Mouse (Mus musculus): ENCODE measurements around the gene Cenpm. TPM values are rescaled to one million over a fixed set of nuclear protein-coding genes. Genes with fewer than 3 reads are reported as not detected.

Cenpm gene
- polyA plus RNA-seq, 1 experiment: 46.3 TPM

DNA sequence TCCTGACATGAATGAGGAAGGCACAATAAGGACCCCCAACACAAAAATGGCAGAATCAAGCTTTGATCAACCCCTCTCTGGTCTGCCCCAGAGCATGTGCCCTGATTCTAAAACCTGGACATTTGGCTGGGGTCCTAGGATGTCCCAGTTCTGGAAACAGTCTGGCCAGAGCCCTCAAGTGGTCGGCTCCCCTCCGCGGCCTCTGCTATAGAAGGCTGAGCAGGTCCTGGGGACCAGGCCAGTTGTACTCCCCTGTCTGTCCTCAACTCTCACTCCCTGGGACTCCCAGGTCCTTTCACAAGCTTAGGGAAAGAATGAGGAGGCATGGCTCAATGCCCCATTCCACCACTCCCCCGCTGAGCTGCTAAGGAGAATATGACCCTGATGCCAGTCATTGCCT, 31.3 kb downstream of the Cenpm start:
- Histone ChIP-seq H3K79me3 (ENCODE audit: low read depth) (no peaks in the 10 kb centered on the region), H3K36me3 (ENCODE audit: control insufficient read depth, insufficient read depth) (no peaks in the 10 kb centered on the region), H3K4me3 (ENCODE audit: insufficient read depth, poor library complexity, severe bottlenecking) (no peak overlapping the region), H3K79me2 (ENCODE audit: control insufficient read depth, insufficient read depth) (no peaks in the 10 kb centered on the region), H3ac (ENCODE audit: control insufficient read depth, insufficient read length, low read depth) (no peak overlapping the region), H3K27me3 (ENCODE audit: control insufficient read depth, insufficient read depth, insufficient read length) (peaks cover 38% of the 10 kb centered on the region)
- TF ChIP-seq MYOD1 (IDR thresholded peaks at IDR 0.05; ENCODE audit: control insufficient read depth, insufficient read length, low read depth): no peak
- no peak for TF ChIP-seq USF1 (IDR thresholded peaks at IDR 0.05; ENCODE audit: low read depth)
- no peak for TF ChIP-seq FOSL1 (IDR thresholded peaks at IDR 0.05; ENCODE audit: insufficient read depth, low read length, poor library complexity, severe bottlenecking)
- no peak for TF ChIP-seq CTCF (IDR thresholded peaks at IDR 0.05; ENCODE audit: control insufficient read depth, insufficient read depth, insufficient read length)
- no peak for TF ChIP-seq MAX (IDR thresholded peaks at IDR 0.05)
- no peak for TF ChIP-seq CEBPB (IDR thresholded peaks at IDR 0.05; ENCODE audit: low read depth)
- TF ChIP-seq MYOG (IDR thresholded peaks at IDR 0.05; ENCODE audit: control insufficient read depth, extremely low read depth, insufficient read length): no peak

DNA sequence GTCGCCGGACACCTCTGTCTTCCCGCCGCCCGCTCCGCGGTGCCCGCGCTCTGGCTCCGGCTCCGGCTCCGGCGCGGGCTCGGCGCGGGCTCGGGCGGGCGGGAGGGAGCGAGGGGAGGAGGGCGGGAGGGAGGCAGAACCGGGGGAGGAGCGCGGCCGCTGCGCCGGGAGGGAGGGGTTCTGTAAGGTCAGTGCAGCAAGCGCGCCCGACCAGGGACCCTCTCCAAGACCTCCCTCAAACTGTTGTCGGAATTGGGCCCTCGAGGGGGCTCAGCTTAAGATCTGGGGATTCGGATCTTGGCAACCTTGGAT, 31.8 kb downstream of the Cenpm start, which contains the start of gene Shisa8:
Gene Shisa8, minus strand, starts transcription at position 64 of the 312 bp plus-strand sequence.
- no peak within 1 kb of the TSS for H3K4me3 ChIP-seq (ENCODE audit: insufficient read depth, poor library complexity, severe bottlenecking)
- peaks cover 38% of the 10 kb centered on the region for H3K27me3 ChIP-seq (ENCODE audit: control insufficient read depth, insufficient read depth, insufficient read length)
- no peaks in the 10 kb centered on the region for H3K79me2 ChIP-seq (ENCODE audit: control insufficient read depth, insufficient read depth)
- H3K79me3 ChIP-seq (ENCODE audit: low read depth): no peaks in the 10 kb centered on the region
- H3ac ChIP-seq (ENCODE audit: control insufficient read depth, insufficient read length, low read depth): no peak within 1 kb of the TSS
- no peaks in the 10 kb centered on the region for H3K36me3 ChIP-seq (ENCODE audit: control insufficient read depth, insufficient read depth)
- TF ChIP-seq CTCF (IDR thresholded peaks at IDR 0.05; ENCODE audit: control insufficient read depth, insufficient read depth, insufficient read length) (no peak), MAX (IDR thresholded peaks at IDR 0.05) (no peak), MYOD1 (IDR thresholded peaks at IDR 0.05; ENCODE audit: control insufficient read depth, insufficient read length, low read depth) (no peak), MYOG (IDR thresholded peaks at IDR 0.05; ENCODE audit: control insufficient read depth, extremely low read depth, insufficient read length) (no peak), FOSL1 (IDR thresholded peaks at IDR 0.05; ENCODE audit: insufficient read depth, low read length, poor library complexity, severe bottlenecking) (no peak), USF1 (IDR thresholded peaks at IDR 0.05; ENCODE audit: low read depth) (no peak)

DNA sequence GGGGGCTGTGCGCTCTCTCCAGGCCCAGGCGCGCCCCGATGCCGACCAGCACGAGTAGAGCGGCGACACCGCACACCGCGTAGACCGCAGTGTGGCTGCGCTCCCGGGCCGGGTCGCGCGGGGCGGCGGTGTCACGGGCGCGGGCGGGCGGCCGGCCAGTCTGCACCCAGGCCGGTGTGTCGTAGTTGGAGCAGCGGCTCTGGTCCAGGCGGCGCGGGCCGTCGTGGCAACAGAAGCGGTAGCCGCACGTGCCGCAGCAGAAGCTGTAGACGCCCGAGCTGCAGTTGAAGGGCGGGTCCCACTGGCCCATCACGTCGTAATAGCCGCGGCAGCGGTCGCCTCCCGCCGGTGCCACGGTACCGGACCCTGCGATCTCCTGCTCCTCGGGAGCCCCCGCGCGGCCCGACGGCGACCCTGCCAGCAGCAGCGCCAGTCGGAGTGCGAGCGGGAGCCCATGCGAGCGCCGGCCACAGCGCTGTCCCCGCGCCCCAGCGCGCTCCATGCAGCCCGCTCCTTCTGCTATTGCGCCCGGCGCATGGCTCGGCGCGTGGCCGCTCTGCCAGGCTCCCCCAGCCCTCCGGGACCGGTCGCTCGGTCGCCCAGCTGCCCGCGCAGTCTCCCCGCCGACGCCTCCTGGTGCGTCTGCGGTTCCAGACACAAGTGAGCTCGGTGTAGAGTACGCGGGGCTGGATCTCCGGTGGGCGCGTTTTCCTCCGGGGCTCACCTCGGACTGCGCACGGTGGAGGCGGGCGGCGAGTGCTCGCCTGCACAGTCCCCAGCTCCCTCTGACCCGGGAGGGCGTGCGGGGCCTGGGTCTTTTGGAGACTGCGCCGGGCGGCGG, 32.4 kb downstream of the Cenpm start:
- no peaks in the 10 kb centered on the region for H3K79me3 ChIP-seq (ENCODE audit: low read depth)
- peaks cover 38% of the 10 kb centered on the region for H3K27me3 ChIP-seq (ENCODE audit: control insufficient read depth, insufficient read depth, insufficient read length)
- TF ChIP-seq USF1 (IDR thresholded peaks at IDR 0.05; ENCODE audit: low read depth) (no peak), FOSL1 (IDR thresholded peaks at IDR 0.05; ENCODE audit: insufficient read depth, low read length, poor library complexity, severe bottlenecking) (no peak), MAX (IDR thresholded peaks at IDR 0.05) (no peak), MYOG (IDR thresholded peaks at IDR 0.05; ENCODE audit: control insufficient read depth, extremely low read depth, insufficient read length) (no peak), CEBPB (IDR thresholded peaks at IDR 0.05; ENCODE audit: low read depth) (no peak), MYOD1 (IDR thresholded peaks at IDR 0.05; ENCODE audit: control insufficient read depth, insufficient read length, low read depth) (no peak), CTCF (IDR thresholded peaks at IDR 0.05; ENCODE audit: control insufficient read depth, insufficient read depth, insufficient read length) (no peak)
- no peak overlapping the region for H3ac ChIP-seq (ENCODE audit: control insufficient read depth, insufficient read length, low read depth)
- H3K36me3 ChIP-seq (ENCODE audit: control insufficient read depth, insufficient read depth): no peaks in the 10 kb centered on the region
- no peak overlapping the region for H3K4me3 ChIP-seq (ENCODE audit: insufficient read depth, poor library complexity, severe bottlenecking)
- H3K79me2 ChIP-seq (ENCODE audit: control insufficient read depth, insufficient read depth): no peaks in the 10 kb centered on the region

DNA sequence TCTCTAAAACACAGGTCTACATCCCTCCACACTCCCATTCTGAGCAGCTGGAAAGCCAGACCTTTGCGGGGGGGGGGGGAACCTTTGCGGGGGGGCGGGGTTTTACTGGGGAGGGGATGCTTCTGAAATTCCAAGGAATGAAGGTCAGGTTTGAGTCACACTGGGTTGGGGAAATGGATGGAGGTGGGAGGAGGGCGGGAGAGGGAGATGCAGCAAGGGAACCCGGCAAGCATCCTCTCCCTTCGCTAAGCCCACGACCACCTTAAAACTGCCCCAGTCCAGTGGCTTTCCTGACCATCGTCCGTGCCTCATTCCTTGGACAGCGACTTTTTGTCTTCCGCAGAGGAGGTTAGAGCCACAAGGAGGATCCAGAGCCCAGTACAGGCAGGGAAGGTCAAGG, 33.3 kb downstream of the Cenpm start:
- Histone ChIP-seq H3K79me2 (ENCODE audit: control insufficient read depth, insufficient read depth) (no peaks in the 10 kb centered on the region), H3ac (ENCODE audit: control insufficient read depth, insufficient read length, low read depth) (no peak overlapping the region), H3K79me3 (ENCODE audit: low read depth) (no peaks in the 10 kb centered on the region), H3K27me3 (ENCODE audit: control insufficient read depth, insufficient read depth, insufficient read length) (peaks cover 38% of the 10 kb centered on the region), H3K4me3 (ENCODE audit: insufficient read depth, poor library complexity, severe bottlenecking) (no peak overlapping the region), H3K36me3 (ENCODE audit: control insufficient read depth, insufficient read depth) (peaks cover 3% of the 10 kb centered on the region)
- TF ChIP-seq CTCF (IDR thresholded peaks at IDR 0.05; ENCODE audit: control insufficient read depth, insufficient read depth, insufficient read length): no peak
- no peak for TF ChIP-seq MAX (IDR thresholded peaks at IDR 0.05)
- TF ChIP-seq USF1 (IDR thresholded peaks at IDR 0.05; ENCODE audit: low read depth): no peak
- TF ChIP-seq CEBPB (IDR thresholded peaks at IDR 0.05; ENCODE audit: low read depth): no peak
- TF ChIP-seq MYOD1 (IDR thresholded peaks at IDR 0.05; ENCODE audit: control insufficient read depth, insufficient read length, low read depth): no peak
- no peak for TF ChIP-seq MYOG (IDR thresholded peaks at IDR 0.05; ENCODE audit: control insufficient read depth, extremely low read depth, insufficient read length)
- TF ChIP-seq FOSL1 (IDR thresholded peaks at IDR 0.05; ENCODE audit: insufficient read depth, low read length, poor library complexity, severe bottlenecking): no peak

DNA sequence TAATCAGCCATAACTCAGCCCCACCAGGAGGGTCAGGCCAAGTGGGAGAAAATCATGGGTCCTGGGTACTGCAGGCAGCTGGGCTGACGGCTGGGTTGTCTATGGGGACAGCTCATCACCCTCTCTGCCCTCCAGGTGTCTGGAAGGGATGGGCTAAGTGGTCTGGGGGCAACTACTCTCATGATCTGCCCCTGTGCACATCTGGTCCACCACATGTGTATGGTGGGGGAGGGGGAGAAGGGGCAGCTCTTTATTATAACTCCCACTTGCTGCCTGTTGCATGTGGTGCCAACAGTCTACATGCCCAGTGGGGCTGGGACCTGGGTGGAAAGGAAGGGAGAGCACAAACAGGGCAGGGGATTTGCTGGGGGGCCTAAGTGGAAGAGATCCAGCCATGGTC, 33.7 kb downstream of the Cenpm start:
- TF ChIP-seq MYOD1 (IDR thresholded peaks at IDR 0.05; ENCODE audit: control insufficient read depth, insufficient read length, low read depth) (no peak), CTCF (IDR thresholded peaks at IDR 0.05; ENCODE audit: control insufficient read depth, insufficient read depth, insufficient read length) (no peak), USF1 (IDR thresholded peaks at IDR 0.05; ENCODE audit: low read depth) (no peak), CEBPB (IDR thresholded peaks at IDR 0.05; ENCODE audit: low read depth) (no peak), MYOG (IDR thresholded peaks at IDR 0.05; ENCODE audit: control insufficient read depth, extremely low read depth, insufficient read length) (no peak), FOSL1 (IDR thresholded peaks at IDR 0.05; ENCODE audit: insufficient read depth, low read length, poor library complexity, severe bottlenecking) (no peak), MAX (IDR thresholded peaks at IDR 0.05) (no peak)
- no peaks in the 10 kb centered on the region for H3K79me3 ChIP-seq (ENCODE audit: low read depth)
- H3ac ChIP-seq (ENCODE audit: control insufficient read depth, insufficient read length, low read depth): no peak overlapping the region
- H3K36me3 ChIP-seq (ENCODE audit: control insufficient read depth, insufficient read depth): peaks cover 8% of the 10 kb centered on the region
- no peaks in the 10 kb centered on the region for H3K79me2 ChIP-seq (ENCODE audit: control insufficient read depth, insufficient read depth)
- no peak overlapping the region for H3K4me3 ChIP-seq (ENCODE audit: insufficient read depth, poor library complexity, severe bottlenecking)
- peaks cover 35% of the 10 kb centered on the region for H3K27me3 ChIP-seq (ENCODE audit: control insufficient read depth, insufficient read depth, insufficient read length)
